Mouse (Mus musculus): ENCODE measurements around the gene Plvap. TPM values are rescaled to one million over a fixed set of nuclear protein-coding genes. Genes with fewer than 3 reads are reported as not detected.
A peak's percentile ranks its signal among the peaks of the same experiment; 100 is the strongest.

The Plvap gene
- polyA plus RNA-seq, 1 experiment from 2014 or later, result 6.5 TPM

GRCm38 (mm10) chr8:71497881-71498501, 13.6 kb downstream of the Plvap start:
- WGBS, result 26% methylated on average over 15 of the region's 15 CpGs
- ATAC-seq, result no peak
- Histone ChIP-seq H3K9me3 (replicated peaks; ENCODE audit: control insufficient read depth, low read length, poor library complexity, severe bottlenecking) (no peaks in the 10 kb centered on the region), H3K27ac (ENCODE audit: low read length) (no peak overlapping the region), H3K4me3 (ENCODE audit: low read depth, low read length) (no peak overlapping the region), H3K36me3 (ENCODE audit: control insufficient read depth, insufficient read depth, low read length) (no peaks in the 10 kb centered on the region), H3K9ac (ENCODE audit: low read depth, low read length) (no peak overlapping the region), H3K27me3 (ENCODE audit: control insufficient read depth, insufficient read depth, low read depth, low read length) (no peaks in the 10 kb centered on the region), H3K4me2 (ENCODE audit: low read length) (no peak overlapping the region), H3K4me1 (ENCODE audit: control insufficient read depth, insufficient read depth, low read length) (no peaks in the 10 kb centered on the region; the same call in 1 of the 2 replicates)

GRCm38 (mm10) chr8:71497077-71497645, 14.4 kb downstream of the Plvap start:
- Histone ChIP-seq H3K4me2 (ENCODE audit: low read length) (no peak overlapping the region), H3K9me3 (replicated peaks; ENCODE audit: control insufficient read depth, low read length, poor library complexity, severe bottlenecking) (no peaks in the 10 kb centered on the region), H3K4me1 (ENCODE audit: control insufficient read depth, insufficient read depth, low read length) (no peaks in the 10 kb centered on the region; the same call in 1 of the 2 replicates), H3K27me3 (ENCODE audit: control insufficient read depth, insufficient read depth, low read depth, low read length) (no peaks in the 10 kb centered on the region), H3K4me3 (ENCODE audit: low read depth, low read length) (no peak overlapping the region), H3K36me3 (ENCODE audit: control insufficient read depth, insufficient read depth, low read length) (peaks cover 7% of the 10 kb centered on the region), H3K27ac (ENCODE audit: low read length) (no peak overlapping the region), H3K9ac (ENCODE audit: low read depth, low read length) (no peak overlapping the region)
- 96% methylated on average over 1 of the region's 1 CpGs for WGBS
- no peak for ATAC-seq

GRCm38 (mm10) chr8:71496481-71496880, 15.1 kb downstream of the Plvap start:
- H3K4me2 ChIP-seq (ENCODE audit: low read length), result no peak overlapping the region
- H3K9me3 ChIP-seq (replicated peaks; ENCODE audit: control insufficient read depth, low read length, poor library complexity, severe bottlenecking), result no peaks in the 10 kb centered on the region
- no peak overlapping the region for H3K4me3 ChIP-seq (ENCODE audit: low read depth, low read length)
- no peak for ATAC-seq
- H3K36me3 ChIP-seq (ENCODE audit: control insufficient read depth, insufficient read depth, low read length), result peaks cover 12% of the 10 kb centered on the region
- H3K27ac ChIP-seq (ENCODE audit: low read length), result no peak overlapping the region
- no peaks in the 10 kb centered on the region; the same call in 1 of the 2 replicates for H3K4me1 ChIP-seq (ENCODE audit: control insufficient read depth, insufficient read depth, low read length)
- WGBS, result 53% methylated on average over 11 of the region's 11 CpGs
- H3K27me3 ChIP-seq (ENCODE audit: control insufficient read depth, insufficient read depth, low read depth, low read length), result no peaks in the 10 kb centered on the region
- no peak overlapping the region for H3K9ac ChIP-seq (ENCODE audit: low read depth, low read length)

GRCm38 (mm10) chr8:71495811-71496210, 15.7 kb downstream of the Plvap start:
- no peaks in the 10 kb centered on the region; the same call in 1 of the 2 replicates for H3K4me1 ChIP-seq (ENCODE audit: control insufficient read depth, insufficient read depth, low read length)
- no peak overlapping the region for H3K27ac ChIP-seq (ENCODE audit: low read length)
- WGBS, result 93% methylated on average over 5 of the region's 5 CpGs
- no peak overlapping the region for H3K4me2 ChIP-seq (ENCODE audit: low read length)
- ATAC-seq, result no peak
- peaks cover 12% of the 10 kb centered on the region for H3K36me3 ChIP-seq (ENCODE audit: control insufficient read depth, insufficient read depth, low read length)
- no peaks in the 10 kb centered on the region for H3K27me3 ChIP-seq (ENCODE audit: control insufficient read depth, insufficient read depth, low read depth, low read length)
- H3K9ac ChIP-seq (ENCODE audit: low read depth, low read length), result no peak overlapping the region
- no peak overlapping the region for H3K4me3 ChIP-seq (ENCODE audit: low read depth, low read length)
- no peaks in the 10 kb centered on the region for H3K9me3 ChIP-seq (replicated peaks; ENCODE audit: control insufficient read depth, low read length, poor library complexity, severe bottlenecking)

GRCm38 (mm10) chr8:71495039-71495438, 16.5 kb downstream of the Plvap start:
- peak; percentile 51 for ATAC-seq
- no peak overlapping the region for H3K27ac ChIP-seq (ENCODE audit: low read length)
- H3K36me3 ChIP-seq (ENCODE audit: control insufficient read depth, insufficient read depth, low read length), result peaks cover 12% of the 10 kb centered on the region
- no peaks in the 10 kb centered on the region for H3K27me3 ChIP-seq (ENCODE audit: control insufficient read depth, insufficient read depth, low read depth, low read length)
- WGBS, result 24% methylated on average over 15 of the region's 16 CpGs
- H3K4me2 ChIP-seq (ENCODE audit: low read length), result no peak overlapping the region
- no peak overlapping the region for H3K4me3 ChIP-seq (ENCODE audit: low read depth, low read length)
- no peaks in the 10 kb centered on the region for H3K9me3 ChIP-seq (replicated peaks; ENCODE audit: control insufficient read depth, low read length, poor library complexity, severe bottlenecking)
- H3K9ac ChIP-seq (ENCODE audit: low read depth, low read length), result 0 out of 2 replicates have a peak overlapping the region, but pooled peaks have one; percentile 20
- H3K4me1 ChIP-seq (ENCODE audit: control insufficient read depth, insufficient read depth, low read length), result no peaks in the 10 kb centered on the region; the same call in 1 of the 2 replicates

- Histone ChIP-seq H3K4me3 (ENCODE audit: low read depth, low read length) (peak overlapping the region; percentile 79), H3K4me1 (ENCODE audit: control insufficient read depth, insufficient read depth, low read length) (peaks cover 27% of the 10 kb centered on the region), H3K4me2 (ENCODE audit: low read length) (peak overlapping the region; percentile 99), H3K36me3 (ENCODE audit: control insufficient read depth, insufficient read depth, low read length) (peaks cover 12% of the 10 kb centered on the region), H3K27me3 (ENCODE audit: control insufficient read depth, insufficient read depth, low read depth, low read length) (no peaks in the 10 kb centered on the region), H3K27ac (ENCODE audit: low read length) (no peak overlapping the region), H3K9ac (ENCODE audit: low read depth, low read length) (peak overlapping the region; percentile 76), H3K9me3 (replicated peaks; ENCODE audit: control insufficient read depth, low read length, poor library complexity, severe bottlenecking) (no peaks in the 10 kb centered on the region)
- ATAC-seq, result peak; percentile 84
- WGBS, result 0% methylated on average over 22 of the region's 22 CpGs
These were observed 23.1 kb downstream of the Plvap start for GRCm38 (mm10) chr8:71488454-71488853.

- peaks cover 29% of the 10 kb centered on the region for H3K4me1 ChIP-seq (ENCODE audit: control insufficient read depth, insufficient read depth, low read length)
- WGBS, result under 1% methylated on average over 33 of the region's 33 CpGs
- peak within 1 kb of the TSS; percentile 99 for H3K4me2 ChIP-seq (ENCODE audit: low read length)
- peak; percentile 43 for ATAC-seq
- H3K4me3 ChIP-seq (ENCODE audit: low read depth, low read length), result peak within 1 kb of the TSS; percentile 79
- peak within 1 kb of the TSS; percentile 76 for H3K9ac ChIP-seq (ENCODE audit: low read depth, low read length)
- H3K27me3 ChIP-seq (ENCODE audit: control insufficient read depth, insufficient read depth, low read depth, low read length), result no peaks in the 10 kb centered on the region
- H3K9me3 ChIP-seq (replicated peaks; ENCODE audit: control insufficient read depth, low read length, poor library complexity, severe bottlenecking), result no peaks in the 10 kb centered on the region
- peak within 1 kb of the TSS; percentile 48 for H3K27ac ChIP-seq (ENCODE audit: low read length)
- H3K36me3 ChIP-seq (ENCODE audit: control insufficient read depth, insufficient read depth, low read length), result peaks cover 14% of the 10 kb centered on the region
These were observed 23.7 kb downstream of the Plvap start, which contains the start of gene Gtpbp3 for GRCm38 (mm10) chr8:71487691-71488445. Gene Gtpbp3 (plus strand): TSS chr8:71488103.

GRCm38 (mm10) chr8:71486136-71486529, 25.4 kb downstream of the Plvap start:
- peak overlapping the region; percentile 92 for H3K4me2 ChIP-seq (ENCODE audit: low read length)
- no peaks in the 10 kb centered on the region for H3K27me3 ChIP-seq (ENCODE audit: control insufficient read depth, insufficient read depth, low read depth, low read length)
- no peaks in the 10 kb centered on the region for H3K9me3 ChIP-seq (replicated peaks; ENCODE audit: control insufficient read depth, low read length, poor library complexity, severe bottlenecking)
- H3K4me1 ChIP-seq (ENCODE audit: control insufficient read depth, insufficient read depth, low read length), result peaks cover 29% of the 10 kb centered on the region
- peak overlapping the region; percentile 60 for H3K9ac ChIP-seq (ENCODE audit: low read depth, low read length)
- H3K4me3 ChIP-seq (ENCODE audit: low read depth, low read length), result peak overlapping the region; percentile 93
- 18% methylated on average over 7 of the region's 7 CpGs for WGBS
- ATAC-seq, result no peak
- H3K36me3 ChIP-seq (ENCODE audit: control insufficient read depth, insufficient read depth, low read length), result peaks cover 7% of the 10 kb centered on the region
- H3K27ac ChIP-seq (ENCODE audit: low read length), result peak overlapping the region; percentile 66

Measured in midbrain, embryonic 16.5 days (tissue).